ENCODE assay signal across 21 mouse cellular contexts in genomic region chr15:52207271-52207670, GRCm38 (mm10).
DNase-seq lines count a peak whose midpoint lies in the region; ATAC-seq and TF ChIP-seq lines count a peak whose summit lies in the region.
"Had no signal": no experiment of that assay in that cellular context is flagged by ENCODE, and none has a peak within 500 bp of the region (broad histone marks: within the 10 kb centered on the region; RNA-seq: fewer than 3 reads in every experiment).

No protein-coding gene starts in this region.

- no peak overlapping the region for H3K27ac ChIP-seq in embryonic facial prominence, embryonic 14.5 days (replicated peaks; ENCODE audit: low read depth, low read length)
- H3K27ac ChIP-seq in embryonic facial prominence, embryonic 10.5 days (replicated peaks) = no peak overlapping the region
- H3K27ac ChIP-seq in lung, embryonic 14.5 days (ENCODE audit: low read depth) = no peak overlapping the region
- no peak overlapping the region for H3K27ac ChIP-seq in stomach, postnatal 0 days (replicated peaks)
- H3K27ac ChIP-seq: forebrain, embryonic 12.5 days; heart, adult 2 months; heart, embryonic 15.5 days; hindbrain, embryonic 13.5 days had no signal

- H3K4me1 ChIP-seq in embryonic facial prominence, embryonic 14.5 days (ENCODE audit: control insufficient read depth, insufficient read depth, low read length) = no peaks in the 10 kb centered on the region
- H3K4me1 ChIP-seq in embryonic facial prominence, embryonic 10.5 days = no peaks in the 10 kb centered on the region
- no peaks in the 10 kb centered on the region; the same call in 1 of the 2 replicates for H3K4me1 ChIP-seq in lung, embryonic 14.5 days (ENCODE audit: insufficient read depth)
- H3K4me1 ChIP-seq in lung, adult 2 months (ENCODE audit: control insufficient read depth, insufficient read depth, low read length) = no peaks in the 10 kb centered on the region
- no peaks in the 10 kb centered on the region for H3K4me1 ChIP-seq in stomach, postnatal 0 days (replicated peaks; ENCODE audit: control insufficient read depth, insufficient read depth)
- H3K4me1 ChIP-seq: forebrain, embryonic 12.5 days; heart, embryonic 15.5 days; hindbrain, embryonic 13.5 days had no signal

- 0 out of 2 replicates have a peak, but pooled peaks cover 6% of the 10 kb centered on the region for H3K9me3 ChIP-seq in embryonic facial prominence, embryonic 14.5 days (ENCODE audit: control insufficient read depth, low read length)
- no peaks in the 10 kb centered on the region for H3K9me3 ChIP-seq in embryonic facial prominence, embryonic 10.5 days
- H3K9me3 ChIP-seq in lung, embryonic 14.5 days (ENCODE audit: low read depth, low read length) = no peaks in the 10 kb centered on the region
- H3K9me3 ChIP-seq in stomach, postnatal 0 days (ENCODE audit: control insufficient read depth, low read length) = no peaks in the 10 kb centered on the region
- H3K9me3 ChIP-seq: forebrain, embryonic 12.5 days; heart, embryonic 15.5 days; hindbrain, embryonic 13.5 days had no signal

- no peak overlapping the region for H3K4me2 ChIP-seq in embryonic facial prominence, embryonic 14.5 days (ENCODE audit: low read depth, low read length)
- H3K4me2 ChIP-seq in lung, embryonic 14.5 days = no peak overlapping the region
- H3K4me2 ChIP-seq in stomach, postnatal 0 days (replicated peaks; ENCODE audit: low read depth) = no peak overlapping the region
- H3K4me2 ChIP-seq: forebrain, embryonic 12.5 days; heart, embryonic 11.5 days; heart, embryonic 15.5 days; hindbrain, embryonic 13.5 days had no signal

- no peak for TF ChIP-seq EP300 in stomach, postnatal 0 days (optimal IDR thresholded peaks at IDR 0.05)

- DNase-seq in embryonic facial prominence, embryonic 14.5 days (ENCODE audit: low spot score) = peak; percentile 70
- no peak for DNase-seq in embryonic facial prominence, embryonic 10.5 days (ENCODE audit: low spot score)
- DNase-seq in lung, embryonic 14.5 days = peak; percentile 42
- no peak for DNase-seq in lung, adult 2 months
- DNase-seq in fat pad, adult 2 months (ENCODE audit: extremely low read depth, low read depth, low spot score) = peak; percentile 51
- DNase-seq in stomach, postnatal 0 days (ENCODE audit: low spot score) = peak; percentile 27
- no peak for DNase-seq in natural killer cell, adult 2 months (ENCODE audit: low spot score in 2 of 2)
- DNase-seq: adrenal gland, postnatal 14 days; cerebellum, adult 11-12 months; cerebellum, adult 9-11 months; gastrocnemius, postnatal 10 days; heart, adult 2 months; heart, postnatal 14 days had no signal

- no peak overlapping the region for H3K4me3 ChIP-seq in embryonic facial prominence, embryonic 14.5 days (ENCODE audit: low read depth, low read length)
- H3K4me3 ChIP-seq in embryonic facial prominence, embryonic 10.5 days = no peak overlapping the region
- H3K4me3 ChIP-seq in lung, embryonic 14.5 days (ENCODE audit: low read depth, low read length) = no peak overlapping the region
- no peak overlapping the region for H3K4me3 ChIP-seq in lung, adult 2 months (replicated peaks; ENCODE audit: extremely low read depth, low read depth, low read length)
- H3K4me3 ChIP-seq in stomach, postnatal 0 days (ENCODE audit: low read depth, low read length) = no peak overlapping the region
- H3K4me3 ChIP-seq: forebrain, embryonic 12.5 days; heart, adult 2 months; heart, embryonic 15.5 days; hindbrain, embryonic 13.5 days had no signal

- no peaks in the 10 kb centered on the region for H3K36me3 ChIP-seq in embryonic facial prominence, embryonic 14.5 days (ENCODE audit: control insufficient read depth, insufficient read depth, low read length)
- H3K36me3 ChIP-seq in embryonic facial prominence, embryonic 10.5 days (replicated peaks) = no peaks in the 10 kb centered on the region
- no peaks in the 10 kb centered on the region for H3K36me3 ChIP-seq in lung, embryonic 14.5 days (ENCODE audit: insufficient read depth)
- no peaks in the 10 kb centered on the region for H3K36me3 ChIP-seq in stomach, postnatal 0 days (ENCODE audit: control insufficient read depth, insufficient read depth, low read length)
- H3K36me3 ChIP-seq: forebrain, embryonic 12.5 days; heart, embryonic 15.5 days; hindbrain, embryonic 13.5 days had no signal

- no peak for TF ChIP-seq POLR2A in lung, adult 2 months (IDR thresholded peaks at IDR 0.05; ENCODE audit: borderline replicate concordance, extremely low read depth, low read depth, low read length)

- no peak overlapping the region for H3K9ac ChIP-seq in embryonic facial prominence, embryonic 14.5 days (ENCODE audit: low read depth, low read length)
- no peak overlapping the region for H3K9ac ChIP-seq in lung, embryonic 14.5 days
- H3K9ac ChIP-seq in stomach, postnatal 0 days (ENCODE audit: low read length) = no peak overlapping the region
- H3K9ac ChIP-seq: forebrain, embryonic 12.5 days; heart, embryonic 15.5 days; hindbrain, embryonic 13.5 days had no signal

- ATAC-seq in embryonic facial prominence, embryonic 14.5 days (ENCODE audit: low read depth) = no peak
- no peak for ATAC-seq in lung, embryonic 14.5 days (ENCODE audit: insufficient read depth)
- no peak; the same call in 1 of the 2 replicates for ATAC-seq in stomach, postnatal 0 days (ENCODE audit: low FRiP score, low TSS enrichment)
- ATAC-seq: activated CD4-positive, CD25-positive, alpha-beta regulatory T cell, adult 4 months; forebrain, embryonic 16.5 days; Patski had no signal

- no peaks in the 10 kb centered on the region for H3K27me3 ChIP-seq in embryonic facial prominence, embryonic 14.5 days (replicated peaks; ENCODE audit: control insufficient read depth, insufficient read depth, low read length)
- no peaks in the 10 kb centered on the region for H3K27me3 ChIP-seq in embryonic facial prominence, embryonic 10.5 days (replicated peaks; ENCODE audit: low read depth, poor library complexity, severe bottlenecking)
- H3K27me3 ChIP-seq in lung, embryonic 14.5 days (ENCODE audit: insufficient read depth, low read length) = no peaks in the 10 kb centered on the region
- no peaks in the 10 kb centered on the region for H3K27me3 ChIP-seq in stomach, postnatal 0 days (ENCODE audit: control insufficient read depth, insufficient read depth, low read length)
- H3K27me3 ChIP-seq: CH12.LX; forebrain, embryonic 12.5 days; heart, embryonic 15.5 days; hindbrain, embryonic 13.5 days had no signal

- TF ChIP-seq CTCF in lung, embryonic 14.5 days (IDR thresholded peaks at IDR 0.05; ENCODE audit: low read depth) = no peak
- TF ChIP-seq CTCF in lung, adult 2 months (IDR thresholded peaks at IDR 0.05; ENCODE audit: insufficient read depth, low read length) = no peak
- no peak for TF ChIP-seq CTCF in stomach, postnatal 0 days (IDR thresholded peaks at IDR 0.05; ENCODE audit: low read depth)

- 56% methylated on average over 3 of the region's 3 CpGs for WGBS in embryonic facial prominence, embryonic 14.5 days
- 86% methylated on average over 3 of the region's 3 CpGs for WGBS in embryonic facial prominence, embryonic 10.5 days
- 51% methylated on average over 3 of the region's 3 CpGs for WGBS in lung, embryonic 14.5 days
- WGBS in lung, adult 2 months = 50% methylated on average over 3 of the region's 3 CpGs
- WGBS in stomach, postnatal 0 days = 33% methylated on average over 3 of the region's 3 CpGs

Comparison
In these comparisons a context has a peak if more than half of its experiments do, and no peak if none do; other contexts are left out.
1. DNase-seq: peak in embryonic facial prominence, embryonic 14.5 days (single experiment), lung, embryonic 14.5 days (single experiment), fat pad, adult 2 months (single experiment) and stomach, postnatal 0 days (single experiment); none in embryonic facial prominence, embryonic 10.5 days (single experiment), lung, adult 2 months (single experiment) and natural killer cell, adult 2 months (0 of 2).